Mouse (Mus musculus) myocyte (in vitro differentiated cells): ENCODE data around the gene Surf6.

Experiments
- CEBPB ChIP-seq: IDR thresholded peaks from 2 replicates; pipeline ENCODE4 v1.6.1; 2011; ENCODE audit warnings: mild to moderate bottlenecking, moderate library complexity; ENCODE audit not compliant: poor library complexity, insufficient read depth, severe bottlenecking
- E2F4 ChIP-seq: IDR thresholded peaks from one replicate; pipeline ENCODE4 v1.6.1; 2011; ENCODE audit warnings: mild to moderate bottlenecking, control low read depth, moderate library complexity; ENCODE audit not compliant: insufficient read depth
- MAX ChIP-seq: IDR thresholded peaks from one replicate; pipeline ENCODE4 v1.6.1; 2011; ENCODE audit warnings: low read depth, mild to moderate bottlenecking, control low read depth
- TCF3 ChIP-seq: IDR thresholded peaks from one replicate; pipeline ENCODE4 v1.6.1; 2011; ENCODE audit warnings: low read depth, control low read depth; ENCODE audit not compliant: insufficient read length

DNA sequence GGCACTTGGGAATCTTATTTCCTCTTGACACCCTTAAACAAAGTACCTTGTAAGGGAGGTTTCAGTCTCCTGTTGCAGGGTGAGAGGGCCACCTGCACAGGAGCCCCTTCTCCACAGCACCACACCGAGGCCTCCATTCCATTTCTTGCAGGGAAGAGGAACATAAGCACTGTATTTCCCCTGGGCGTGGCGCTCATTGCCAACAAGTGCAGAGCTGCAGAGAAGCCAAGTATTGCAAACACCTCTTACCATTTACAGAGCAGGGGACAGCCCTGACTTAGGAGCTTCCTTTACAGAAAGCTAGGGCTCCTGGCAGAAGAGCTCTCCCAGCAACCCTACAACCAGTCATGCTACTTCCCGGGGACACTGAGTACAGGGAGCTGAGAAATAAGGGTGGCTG is 49.5 kb upstream of the Surf6 start:
- TF ChIP-seq CEBPB (no peak), TCF3 (no peak), E2F4 (no peak), MAX (no peak)
